Mouse (Mus musculus) heart, embryonic 10.5 days (tissue): ENCODE measurements at regions not wholly inside any gene's neighbourhood (a gene's known extent, or its start where the extent isn't known, plus 50 kb on each side); places are given as distances from the start of the nearest gene placed in this dataset.

Source experiments
- DNase-seq: peaks from one replicate; pipeline ENCODE4 v3.0.0-alpha.2; 2017; ENCODE audit warnings: low spot score
- H3K27ac ChIP-seq: fragments of 300-500 bp; sonication (generic); 2 replicates; pipeline ENCODE4 v1.5.1; 2016; ENCODE audit warnings: mild to moderate bottlenecking
- H3K27me3 ChIP-seq: fragments of 300-500 bp; sonication (generic); 2 replicates; pipeline ENCODE4 v1.6.1; 2016; ENCODE audit warnings: mild to moderate bottlenecking; ENCODE audit not compliant: poor library complexity, insufficient read depth, severe bottlenecking
- H3K36me3 ChIP-seq: fragments of 300-500 bp; sonication (generic); 2 replicates; pipeline ENCODE4 v1.6.1; 2016; ENCODE audit warnings: mild to moderate bottlenecking, moderate library complexity
- H3K4me1 ChIP-seq: fragments of 300-500 bp; sonication (generic); 2 replicates; pipeline ENCODE4 v1.6.1; 2016; ENCODE audit warnings: mild to moderate bottlenecking
- H3K4me3 ChIP-seq: fragments of 300-500 bp; sonication (generic); 2 replicates; pipeline ENCODE4 v1.5.1; 2016; ENCODE audit warnings: mild to moderate bottlenecking, moderate library complexity
- H3K9me3 ChIP-seq: fragments of 300-500 bp; sonication (generic); 2 replicates; pipeline ENCODE4 v1.6.1; 2016; ENCODE audit warnings: mild to moderate bottlenecking, moderate library complexity
- WGBS: fragments of 180-500 bp; shearing (Covaris S2); methylation state at CpG from one replicate; pipeline ENCODE4 v1.1.7; 2016; 5-methylcytosine and 5-hydroxymethylcytosine counted together

- H3K27ac ChIP-seq: no peak overlapping the region
- H3K4me3 ChIP-seq: no peak overlapping the region
- H3K27me3 ChIP-seq: no peaks in the 10 kb centered on the region
- no peaks in the 10 kb centered on the region for H3K36me3 ChIP-seq
- no peaks in the 10 kb centered on the region for H3K9me3 ChIP-seq
- DNase-seq: no peak
- no peaks in the 10 kb centered on the region for H3K4me1 ChIP-seq
Observed at GRCm38 (mm10) chr11:30710266-30710665, 60.9 kb upstream of the Acyp2 start.

DNA sequence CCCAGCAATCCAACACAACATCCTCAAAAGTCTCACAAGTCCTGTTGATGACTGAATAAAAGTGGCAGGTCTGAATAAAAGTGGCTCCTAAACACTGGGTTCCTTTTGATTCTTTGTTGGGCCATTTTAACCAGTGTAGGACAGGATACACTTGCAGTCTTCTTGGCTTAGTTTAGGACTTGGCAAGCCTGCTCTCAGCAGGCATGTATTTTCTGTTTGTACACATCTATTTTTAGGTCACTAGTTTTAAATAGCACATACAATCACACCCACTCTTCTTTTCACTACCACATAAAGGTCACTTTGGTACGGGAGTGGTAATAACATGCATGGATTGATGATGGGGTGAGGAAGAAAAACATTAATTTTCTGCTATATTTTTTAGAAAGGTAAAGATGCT lies 50.7 kb upstream of the Psme4 start:
- WGBS: 44% methylated on average over 1 of the region's 1 CpGs
- H3K27me3 ChIP-seq: no peaks in the 10 kb centered on the region
- H3K36me3 ChIP-seq: no peaks in the 10 kb centered on the region
- H3K9me3 ChIP-seq: no peaks in the 10 kb centered on the region; the same call in 1 of the 2 replicates
- no peaks in the 10 kb centered on the region for H3K4me1 ChIP-seq
- DNase-seq: no peak
- H3K4me3 ChIP-seq: no peak overlapping the region
- H3K27ac ChIP-seq: peak overlapping the region; percentile 64; the same call in 1 of the 2 replicates
